In the genomic region with DNA sequence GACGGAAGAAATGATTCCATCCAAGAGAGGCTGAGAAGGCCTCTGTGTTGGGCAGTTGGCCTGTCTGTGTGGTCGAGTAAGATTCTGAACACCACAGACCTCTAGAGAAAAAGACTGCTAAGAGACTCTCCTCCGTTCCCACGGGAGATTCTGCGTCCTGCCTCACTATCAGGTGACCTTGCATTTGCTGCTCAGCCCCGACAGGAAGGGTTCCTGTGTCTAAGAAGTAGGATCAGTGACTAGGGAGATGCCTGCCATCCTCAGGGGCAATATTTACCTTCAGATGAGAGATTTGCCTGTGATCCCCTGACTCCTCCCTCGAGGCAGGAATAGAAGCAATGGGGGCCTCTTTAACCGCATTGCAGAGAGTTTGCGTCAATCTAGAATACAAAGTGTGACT, we compare ENCODE assay signal across 23 mouse cellular contexts. TPM values are rescaled to one million over a fixed set of nuclear protein-coding genes. Genes with fewer than 3 reads are reported as not detected.
DNase-seq lines count a peak whose midpoint lies in the region; ATAC-seq and TF ChIP-seq lines count a peak whose summit lies in the region.
"Had no signal": no experiment of that assay in that cellular context is flagged by ENCODE, and none has a peak within 500 bp of the region (broad histone marks: within the 10 kb centered on the region; RNA-seq: fewer than 3 reads in every experiment).

No protein-coding gene starts in this region.

- peak overlapping the region; percentile 34; the same call in 1 of the 2 replicates for H3K27ac ChIP-seq in liver, postnatal 0 days (ENCODE audit: low read depth)
- no peak overlapping the region for H3K27ac ChIP-seq in liver, embryonic 12.5 days
- peak overlapping the region; percentile 84 for H3K27ac ChIP-seq in bone marrow macrophage, adult 2 months (ENCODE audit: insufficient read depth, low read depth, low read length)
- H3K27ac ChIP-seq: embryonic facial prominence, embryonic 10.5 days; embryonic facial prominence, embryonic 12.5 days; forebrain, embryonic 13.5 days; forebrain, embryonic 15.5 days had no signal

- no peak for ATAC-seq in liver, postnatal 0 days
- ATAC-seq in liver, embryonic 12.5 days: no peak
- ATAC-seq: activated CD4-positive, CD25-positive, alpha-beta regulatory T cell, adult 4 months; forebrain, embryonic 13.5 days; forebrain, embryonic 15.5 days; forebrain, postnatal 0 days; Patski had no signal

- WGBS in liver, postnatal 0 days (ENCODE audit: insufficient replicate concordance): 41% methylated on average over 9 of the region's 9 CpGs
- 33% methylated on average over 9 of the region's 9 CpGs for WGBS in liver, embryonic 12.5 days (ENCODE audit: insufficient replicate concordance)

- H3K4me1 ChIP-seq in liver, postnatal 0 days (ENCODE audit: insufficient read depth): peaks cover 22% of the 10 kb centered on the region
- peaks cover 4% of the 10 kb centered on the region; the same call in 1 of the 2 replicates for H3K4me1 ChIP-seq in liver, embryonic 12.5 days
- peaks cover 39% of the 10 kb centered on the region for H3K4me1 ChIP-seq in bone marrow macrophage, adult 2 months (ENCODE audit: control insufficient read depth, insufficient read depth, low read length)
- H3K4me1 ChIP-seq: embryonic facial prominence, embryonic 12.5 days; forebrain, embryonic 13.5 days; forebrain, embryonic 15.5 days had no signal

- no peak overlapping the region for H3K9ac ChIP-seq in liver, postnatal 0 days (replicated peaks)
- no peak overlapping the region for H3K9ac ChIP-seq in liver, embryonic 12.5 days
- H3K9ac ChIP-seq: embryonic facial prominence, embryonic 12.5 days; forebrain, embryonic 13.5 days; forebrain, embryonic 15.5 days; forebrain, postnatal 0 days had no signal

- no peak for TF ChIP-seq EP300 in liver, postnatal 0 days (IDR thresholded peaks at IDR 0.05; ENCODE audit: low read depth)

- H3K4me3 ChIP-seq in liver, postnatal 0 days (ENCODE audit: low read depth, low read length): no peak overlapping the region
- no peak overlapping the region for H3K4me3 ChIP-seq in liver, embryonic 12.5 days
- H3K4me3 ChIP-seq in bone marrow macrophage, adult 2 months (ENCODE audit: insufficient read depth, low read length): no peak overlapping the region
- H3K4me3 ChIP-seq: embryonic facial prominence, embryonic 10.5 days; embryonic facial prominence, embryonic 12.5 days; forebrain, embryonic 13.5 days; forebrain, embryonic 15.5 days had no signal

- H3K36me3 ChIP-seq in liver, postnatal 0 days (replicated peaks; ENCODE audit: insufficient read depth, low read length): no peaks in the 10 kb centered on the region
- no peaks in the 10 kb centered on the region for H3K36me3 ChIP-seq in liver, embryonic 12.5 days
- no peaks in the 10 kb centered on the region for H3K36me3 ChIP-seq in splenic B cell, adult 2 months (ENCODE audit: control insufficient read depth, insufficient read depth, low read length, poor library complexity, severe bottlenecking)
- H3K36me3 ChIP-seq: embryonic facial prominence, embryonic 10.5 days; embryonic facial prominence, embryonic 12.5 days; forebrain, embryonic 15.5 days; G1E had no signal

- peaks cover 3% of the 10 kb centered on the region; the same call in 1 of the 2 replicates for H3K9me3 ChIP-seq in liver, postnatal 0 days (ENCODE audit: low read length)
- H3K9me3 ChIP-seq in liver, embryonic 12.5 days (replicated peaks): 0 out of 2 replicates have a peak, but pooled peaks cover 7% of the 10 kb centered on the region
- H3K9me3 ChIP-seq: embryonic facial prominence, embryonic 10.5 days; embryonic facial prominence, embryonic 12.5 days; forebrain, embryonic 13.5 days; forebrain, embryonic 15.5 days; G1E had no signal

- no peak for TF ChIP-seq CTCF in liver, postnatal 0 days (IDR thresholded peaks at IDR 0.05; ENCODE audit: low read depth)
- TF ChIP-seq CTCF in bone marrow macrophage, adult 2 months (IDR thresholded peaks at IDR 0.05; ENCODE audit: low read depth, low read length): no peak

- H3K4me2 ChIP-seq in liver, postnatal 0 days (ENCODE audit: low read depth, low read length): no peak overlapping the region
- no peak overlapping the region for H3K4me2 ChIP-seq in liver, embryonic 12.5 days
- H3K4me2 ChIP-seq: embryonic facial prominence, embryonic 12.5 days; forebrain, embryonic 13.5 days; forebrain, embryonic 15.5 days had no signal

- H3K27me3 ChIP-seq in liver, postnatal 0 days (ENCODE audit: insufficient read depth, low read length): no peaks in the 10 kb centered on the region
- H3K27me3 ChIP-seq in liver, embryonic 12.5 days (replicated peaks): no peaks in the 10 kb centered on the region
- no peaks in the 10 kb centered on the region for H3K27me3 ChIP-seq in splenic B cell, adult 2 months (ENCODE audit: control insufficient read depth, insufficient read depth, low read length, poor library complexity, severe bottlenecking)
- H3K27me3 ChIP-seq: embryonic facial prominence, embryonic 12.5 days; forebrain, embryonic 13.5 days; forebrain, embryonic 15.5 days; Patski had no signal

- DNase-seq in liver, postnatal 0 days: no peak
- peak; percentile 66 for DNase-seq in A20 (ENCODE audit: low read depth, low spot score)
- peak; percentile 41 for DNase-seq in splenic B cell, adult 2 months (ENCODE audit: low read depth, low spot score)
- no peak for DNase-seq in neural tube, embryonic 10.5 days (ENCODE audit: extremely low spot score, low spot score)
- DNase-seq in adrenal gland, postnatal 4 days (ENCODE audit: low spot score in 2 of 2): no peak
- DNase-seq: adrenal gland, adult 8-10 months; adrenal gland, postnatal 14 days; adrenal gland, postnatal 36 days; cerebellum, adult 11-12 months; cerebellum, adult 2 months; cerebellum, adult 9-10 months; cerebellum, postnatal 10 days; cerebellum, postnatal 36 days; forebrain, postnatal 0 days had no signal

- no peak for TF ChIP-seq POLR2A in bone marrow macrophage, adult 2 months (IDR thresholded peaks at IDR 0.05; ENCODE audit: borderline replicate concordance, low read depth, low read length)

RNA-seq across cellular contexts. Expression of gene Smg1, which starts 39.1 kb away (rescaled TPM):
- 3.5 and 4.0 TPM in 2 replicates for polyA plus RNA-seq in liver, postnatal 0 days (2015; fragmentation: Nextera tagmentation; extraction: Ambion mirVana)
- polyA plus RNA-seq in liver, embryonic 12.5 days (2016; fragmentation: Nextera tagmentation; extraction: Ambion mirVana): 10.3 and 10.8 TPM in 2 replicates
- polyA plus RNA-seq in bone marrow macrophage, adult 2 months (2012; ENCODE audit: insufficient read depth, insufficient read length, missing spikeins): 43.2 and 49.6 TPM in 2 replicates
- 10 to 100 TPM; 52.0 to 60.0 TPM for total RNA-seq in adrenal gland, postnatal 4 days (2021)

Comparison
In these comparisons a context has a peak if more than half of its experiments do, and no peak if none do; other contexts are left out.
1. DNase-seq: peak in A20 (single experiment) and splenic B cell, adult 2 months (single experiment); none in liver, postnatal 0 days (single experiment), neural tube, embryonic 10.5 days (single experiment) and adrenal gland, postnatal 4 days (0 of 2).